Comparison of ENCODE assay signal across 8 mouse cellular contexts in genomic region chr11:116852891-116853511, GRCm38 (mm10). TPM values are rescaled to one million over a fixed set of nuclear protein-coding genes. Genes with fewer than 3 reads are reported as not detected.
DNase-seq lines count a peak whose midpoint lies in the region; ATAC-seq lines count a peak whose summit lies in the region.

TSS of gene Srsf2 (minus strand) at chr11:116853094.

- H3K9me3 ChIP-seq in forebrain, embryonic 10.5 days = no peaks in the 10 kb centered on the region
- no peaks in the 10 kb centered on the region for H3K9me3 ChIP-seq in heart, embryonic 15.5 days (replicated peaks)
- H3K9me3 ChIP-seq in liver, embryonic 15.5 days (replicated peaks) = no peaks in the 10 kb centered on the region
- H3K9me3 ChIP-seq in neural tube, embryonic 12.5 days = no peaks in the 10 kb centered on the region

- peaks cover 43% of the 10 kb centered on the region for H3K36me3 ChIP-seq in forebrain, embryonic 10.5 days (replicated peaks)
- H3K36me3 ChIP-seq in heart, embryonic 15.5 days = peaks cover 20% of the 10 kb centered on the region; the same call in 1 of the 2 replicates
- peaks cover 39% of the 10 kb centered on the region for H3K36me3 ChIP-seq in liver, embryonic 15.5 days (replicated peaks)
- peaks cover 18% of the 10 kb centered on the region for H3K36me3 ChIP-seq in neural tube, embryonic 12.5 days

- peak within 1 kb of the TSS; percentile 100 for H3K27ac ChIP-seq in forebrain, embryonic 10.5 days
- peak within 1 kb of the TSS; percentile 100 for H3K27ac ChIP-seq in heart, embryonic 15.5 days
- peak within 1 kb of the TSS; percentile 99 for H3K27ac ChIP-seq in liver, embryonic 15.5 days (replicated peaks)
- H3K27ac ChIP-seq in neural tube, embryonic 12.5 days = peak within 1 kb of the TSS; percentile 93

- WGBS in forebrain, embryonic 10.5 days = under 1% methylated on average over 71 of the region's 74 CpGs
- WGBS in heart, embryonic 15.5 days = 1% methylated on average over 74 of the region's 74 CpGs
- under 1% methylated on average over 71 of the region's 74 CpGs for WGBS in liver, embryonic 15.5 days (ENCODE audit: insufficient replicate concordance)
- WGBS in neural tube, embryonic 12.5 days = under 1% methylated on average over 72 of the region's 74 CpGs

- H3K4me1 ChIP-seq in forebrain, embryonic 10.5 days = peaks cover 31% of the 10 kb centered on the region
- peaks cover 29% of the 10 kb centered on the region for H3K4me1 ChIP-seq in heart, embryonic 15.5 days (replicated peaks)
- H3K4me1 ChIP-seq in liver, embryonic 15.5 days (replicated peaks) = peaks cover 29% of the 10 kb centered on the region
- peaks cover 25% of the 10 kb centered on the region for H3K4me1 ChIP-seq in neural tube, embryonic 12.5 days

- peak within 1 kb of the TSS; percentile 97 for H3K4me3 ChIP-seq in forebrain, embryonic 10.5 days
- peak within 1 kb of the TSS; percentile 83 for H3K4me3 ChIP-seq in heart, embryonic 15.5 days
- H3K4me3 ChIP-seq in liver, embryonic 15.5 days (replicated peaks) = peak within 1 kb of the TSS; percentile 99
- H3K4me3 ChIP-seq in neural tube, embryonic 12.5 days = peak within 1 kb of the TSS; percentile 98

- H3K27me3 ChIP-seq in forebrain, embryonic 10.5 days (ENCODE audit: poor library complexity, severe bottlenecking) = no peaks in the 10 kb centered on the region
- H3K27me3 ChIP-seq in heart, embryonic 15.5 days = no peaks in the 10 kb centered on the region
- H3K27me3 ChIP-seq in liver, embryonic 15.5 days = no peaks in the 10 kb centered on the region
- H3K27me3 ChIP-seq in neural tube, embryonic 12.5 days (replicated peaks) = no peaks in the 10 kb centered on the region

- peak within 1 kb of the TSS; percentile 70 for H3K4me2 ChIP-seq in heart, embryonic 15.5 days
- peak within 1 kb of the TSS; percentile 85 for H3K4me2 ChIP-seq in liver, embryonic 15.5 days
- peak within 1 kb of the TSS; percentile 61 for H3K4me2 ChIP-seq in neural tube, embryonic 12.5 days (replicated peaks)

- DNase-seq in c-Kit-negative CD71-positive TER-119-positive erythroid progenitor cells, embryonic 14.5 days (ENCODE audit: low read depth, low spot score) = peak; percentile 89
- peak; percentile 97 for DNase-seq in forebrain, embryonic 10.5 days (ENCODE audit: extremely low spot score, low spot score)
- DNase-seq in kidney, postnatal 36 days = peak; percentile 95 to 96
- DNase-seq in telencephalon, adult 2 months (ENCODE audit: low read depth, low spot score) = peak; percentile 85

- peak; percentile 73 for ATAC-seq in CD4-positive, CD25-positive, alpha-beta regulatory T cell, adult 4 months
- peak; percentile 85 for ATAC-seq in heart, embryonic 15.5 days (replicated peaks; ENCODE audit: insufficient number of reproducible peaks, insufficient read depth, low FRiP score, low read depth)
- ATAC-seq in liver, embryonic 15.5 days (ENCODE audit: insufficient read depth) = peak; percentile 79
- ATAC-seq in neural tube, embryonic 12.5 days (ENCODE audit: low FRiP score, low read depth) = peak; percentile 87

- peak within 1 kb of the TSS; percentile 98 for H3K9ac ChIP-seq in heart, embryonic 15.5 days
- peak within 1 kb of the TSS; percentile 98 for H3K9ac ChIP-seq in liver, embryonic 15.5 days
- H3K9ac ChIP-seq in neural tube, embryonic 12.5 days = peak within 1 kb of the TSS; percentile 98

RNA-seq across cellular contexts. Expression of gene Srsf2, which starts in this region (rescaled TPM):
- 100 to 1,000 TPM; 543 to 659 TPM for polyA plus RNA-seq in CD4-positive, CD25-positive, alpha-beta regulatory T cell, adult 4 months (2017; shearing (Covaris generic))
- polyA plus RNA-seq in forebrain, embryonic 10.5 days (2016; fragmentation: Nextera tagmentation; extraction: Ambion mirVana) = 901 and 914 TPM in 2 replicates
- 479 and 520 TPM in 2 replicates for polyA plus RNA-seq in heart, embryonic 15.5 days (2015; fragmentation: Nextera tagmentation; extraction: Ambion mirVana)
- polyA plus RNA-seq in liver, embryonic 15.5 days (2015; fragmentation: Nextera tagmentation; extraction: Ambion mirVana) = 388 and 413 TPM in 2 replicates
- 791 and 816 TPM in 2 replicates for polyA plus RNA-seq in neural tube, embryonic 12.5 days (2016; fragmentation: Nextera tagmentation; extraction: Ambion mirVana)

Comparison
In these comparisons a context has a peak if more than half of its experiments do, and no peak if none do; other contexts are left out.
1. Peak in every context shown above with its lines: DNase-seq, ATAC-seq, H3K4me3 ChIP-seq and H3K27ac ChIP-seq.